Mouse (Mus musculus) MEL (cell line): ENCODE measurements around the gene Lnpk. TPM values are rescaled to one million over a fixed set of nuclear protein-coding genes. Genes with fewer than 3 reads are reported as not detected.

Source experiments
- DNase-seq: peaks from one replicate; pipeline ENCODE4 v3.0.0; 2011; ENCODE audit warnings: low read depth, low spot score
- H3K27ac ChIP-seq: 2 replicates; pipeline ENCODE4 v1.5.1; 2012; ENCODE audit warnings: low read depth, mild to moderate bottlenecking, control low read depth, low read length, moderate library complexity; ENCODE audit not compliant: control insufficient read depth
- H3K27me3 ChIP-seq, 2 experiments: fragments of 150-350 bp in 1 of 2; sonication (generic) in 1 of 2; 2 replicates each; pipeline ENCODE4 v1.6.1; 2012; ENCODE audit warnings: low read length in 2 of 2, mild to moderate bottlenecking in 2 of 2, improper control_type of control experiment in 1 of 2, moderate library complexity in 1 of 2; ENCODE audit not compliant: insufficient read depth in 2 of 2, control insufficient read depth in 1 of 2
- H3K36me3 ChIP-seq, 2 experiments: 2 replicates each; pipeline ENCODE4 v1.6.1; 2012 to 2014; ENCODE audit warnings: low read length in 2 of 2, improper control_type of control experiment in 1 of 2, inconsistent platforms in 1 of 2, mild to moderate bottlenecking in 1 of 2; ENCODE audit not compliant: insufficient read depth in 2 of 2, control insufficient read depth in 1 of 2
- H3K4me1 ChIP-seq, 2 experiments: fragments of 150-350 bp in 1 of 2; sonication (generic) in 1 of 2; 2 replicates each; pipeline ENCODE4 v1.6.1; 2012; ENCODE audit warnings: low read length in 2 of 2, improper control_type of control experiment in 1 of 2, mild to moderate bottlenecking in 1 of 2; ENCODE audit not compliant: insufficient read depth in 2 of 2, control insufficient read depth in 1 of 2
- H3K4me3 ChIP-seq, 2 experiments: fragments of 150-350 bp in 1 of 2; sonication (generic) in 1 of 2; 2 replicates each; pipeline ENCODE4 v1.5.1; 2012; ENCODE audit warnings: low read depth in 2 of 2, low read length in 2 of 2, mild to moderate bottlenecking in 2 of 2, moderate library complexity in 2 of 2, control low read depth in 1 of 2, improper control_type of control experiment in 1 of 2; ENCODE audit not compliant: control insufficient read depth in 1 of 2, insufficient read depth in 1 of 2
- H3K79me2 ChIP-seq: 2 replicates; pipeline ENCODE4 v1.6.1; 2012; ENCODE audit warnings: mild to moderate bottlenecking, low read length, moderate library complexity; ENCODE audit not compliant: control insufficient read depth, poor library complexity, insufficient read depth
- H3K9ac ChIP-seq: 2 replicates; pipeline ENCODE4 v1.6.1; 2012; ENCODE audit warnings: low read depth, mild to moderate bottlenecking, control low read depth, low read length, moderate library complexity; ENCODE audit not compliant: control insufficient read depth, poor library complexity, severe bottlenecking
- H3K9me3 ChIP-seq: fragments of 150-350 bp; sonication (generic); replicated peaks from 2 replicates; pipeline ENCODE4 v1.6.1; 2012; ENCODE audit warnings: mild to moderate bottlenecking, low read length, improper control_type of control experiment, moderate library complexity; ENCODE audit not compliant: insufficient read depth
- CHD2 ChIP-seq: IDR thresholded peaks from 2 replicates; pipeline ENCODE4 v1.6.1; 2011; ENCODE audit warnings: low read length, improper control_type of control experiment
- EP300 ChIP-seq, 2 experiments: IDR thresholded peaks; 2 replicates each; pipeline ENCODE4 v1.6.1; 2011; ENCODE audit warnings: improper control_type of control experiment in 2 of 2, low read length in 2 of 2, low read depth in 1 of 2, mild to moderate bottlenecking in 1 of 2
- ETS1 ChIP-seq: IDR thresholded peaks from 2 replicates; pipeline ENCODE4 v1.6.1; 2012; ENCODE audit warnings: low read depth, mild to moderate bottlenecking, inconsistent platforms, low read length, improper control_type of control experiment, moderate library complexity
- GATA1 ChIP-seq: IDR thresholded peaks from 2 replicates; pipeline ENCODE4 v1.6.1; 2011; ENCODE audit warnings: low read depth, low read length, improper control_type of control experiment
- JUND ChIP-seq: IDR thresholded peaks from 2 replicates; pipeline ENCODE4 v1.6.1; 2011; ENCODE audit warnings: low read depth, mild to moderate bottlenecking, improper control_type of control experiment, low read length
- KAT2A ChIP-seq: conservative IDR thresholded peaks from 2 replicates; pipeline ENCODE4 v1.6.1; 2012; ENCODE audit warnings: low read depth, low read length, improper control_type of control experiment, inconsistent platforms
- MEF2A ChIP-seq: IDR thresholded peaks from 2 replicates; pipeline ENCODE4 v1.6.1; 2014; ENCODE audit warnings: low read depth, mild to moderate bottlenecking, inconsistent platforms, low read length, improper control_type of control experiment; ENCODE audit not compliant: poor library complexity, insufficient replicate concordance, severe bottlenecking; ENCODE audit errors: extremely low read depth
- MXI1 ChIP-seq: IDR thresholded peaks from 2 replicates; pipeline ENCODE4 v1.6.1; 2011; ENCODE audit warnings: mild to moderate bottlenecking, low read depth, low read length, improper control_type of control experiment
- POLR2A ChIP-seq, 2 experiments: IDR thresholded peaks; 2 replicates each; pipeline ENCODE4 v1.6.1; 2011 to 2012; ENCODE audit warnings: low read length in 2 of 2, mild to moderate bottlenecking in 2 of 2, control low read depth in 1 of 2, improper control_type of control experiment in 1 of 2, low read depth in 1 of 2, moderate library complexity in 1 of 2; ENCODE audit not compliant: control insufficient read depth in 1 of 2, insufficient read depth in 1 of 2, poor library complexity in 1 of 2
- RCOR1 ChIP-seq: IDR thresholded peaks from 2 replicates; pipeline ENCODE4 v1.6.1; 2012; ENCODE audit warnings: low read depth, mild to moderate bottlenecking, inconsistent platforms, low read length, improper control_type of control experiment
- SIN3A ChIP-seq: IDR thresholded peaks from 2 replicates; pipeline ENCODE4 v1.6.1; 2012; ENCODE audit warnings: low read length, improper control_type of control experiment, inconsistent platforms
- SMC3 ChIP-seq: IDR thresholded peaks from 2 replicates; pipeline ENCODE4 v1.6.1; 2011; ENCODE audit warnings: low read depth, low read length, improper control_type of control experiment
- TCF12 ChIP-seq: IDR thresholded peaks from 2 replicates; pipeline ENCODE4 v1.6.1; 2014; ENCODE audit warnings: low read depth, mild to moderate bottlenecking, inconsistent platforms, low read length, improper control_type of control experiment, moderate library complexity
- ZNF384 ChIP-seq: IDR thresholded peaks from 2 replicates; pipeline ENCODE4 v1.6.1; 2012; ENCODE audit warnings: low read depth, mild to moderate bottlenecking, inconsistent platforms, low read length, improper control_type of control experiment
- polyA plus RNA-seq, 2 experiments: library from polyadenylated mRNA; stranded (reverse) in 1 of 2; unstranded in 1 of 2; fragments of >175 nt in 1 of 2; fragments of >200 nt in 1 of 2; gene quantifications; 2 replicates each; pipeline versions ENCODE4 v1.2.1 to v1.2.4; 2012; ENCODE audit warnings: low replicate concordance in 2 of 2, low read depth in 1 of 2; ENCODE audit not compliant: insufficient read length in 2 of 2, insufficient read depth in 1 of 2, missing spikeins in 1 of 2
- total RNA-seq: library from RNA; depleted of rRNA; stranded (reverse); fragments of 300-350 nt; gene quantifications from 2 replicates; pipeline ENCODE4 v1.2.3, GENCODE M21; 2012

The Lnpk gene
- total and polyA plus RNA-seq, 3 experiments = 35.5 to 36.1 TPM; not detected in 1

- Histone ChIP-seq H3K4me3 (no peak overlapping the region), H3K9ac (no peak overlapping the region), H3K27me3 (no peaks in the 10 kb centered on the region), H3K27ac (no peak overlapping the region), H3K4me1 (peaks cover 0 to 8% of the 10 kb centered on the region in 2 experiments; a peak in 2 of 4 replicates), H3K9me3 (no peaks in the 10 kb centered on the region), H3K79me2 (peaks cover 11% of the 10 kb centered on the region), H3K36me3 (peaks cover 7 to 29% of the 10 kb centered on the region in 2 experiments)
- DNase-seq = no peak
- TF ChIP-seq MXI1 = no peak
Measured at GRCm38 (mm10) chr2:74570390-74570789, 8.8 kb downstream of the Lnpk start.

DNA sequence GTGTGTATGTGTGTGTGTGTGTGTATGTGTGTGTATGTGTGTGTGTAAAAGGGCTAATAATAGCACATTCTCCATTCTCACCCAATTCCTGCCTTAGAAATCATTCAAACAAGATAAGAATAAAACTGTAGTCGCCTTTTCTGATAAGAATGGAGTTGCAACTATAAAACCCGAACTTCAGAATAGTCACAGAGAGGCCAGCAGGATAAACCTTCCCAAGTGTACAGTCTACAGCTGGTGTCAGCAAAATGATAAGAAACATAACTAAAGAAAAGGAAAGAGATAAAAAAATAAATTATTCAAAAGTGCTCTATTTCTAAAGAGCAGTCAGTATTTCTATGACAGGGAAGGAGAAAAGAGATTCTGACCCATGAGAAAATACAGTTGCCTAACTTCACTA is 19.4 kb downstream of the Lnpk start:
- H3K9me3 ChIP-seq = no peaks in the 10 kb centered on the region
- H3K27ac ChIP-seq = no peak overlapping the region
- no peaks in the 10 kb centered on the region for H3K27me3 ChIP-seq
- DNase-seq = peak; percentile 40
- H3K4me1 ChIP-seq = peaks cover 0 to 23% of the 10 kb centered on the region in 2 experiments; a peak in 2 of 4 replicates
- peaks cover 2% of the 10 kb centered on the region; the same call in 1 of the 2 replicates for H3K79me2 ChIP-seq
- no peak overlapping the region for H3K9ac ChIP-seq
- peaks cover 14 to 16% of the 10 kb centered on the region in 2 experiments for H3K36me3 ChIP-seq
- no peak for TF ChIP-seq SMC3
- no peak for TF ChIP-seq KAT2A
- TF ChIP-seq EP300 (IDR thresholded peaks at IDR 0.05; ENCODE audit: low read depth in 1 of 2, low read length in 2 of 2) = peak; percentile 48 to 54; a peak in 3 of 4 replicates
- TF ChIP-seq GATA1 = peak; percentile 80
- peak; percentile 37; the same call in 1 of the 2 replicates for TF ChIP-seq TCF12
- peak; percentile 21; the same call in 1 of the 2 replicates for TF ChIP-seq RCOR1
- TF ChIP-seq CHD2 = no peak
- TF ChIP-seq MEF2A = peak; percentile 80; the same call in 1 of the 2 replicates
- no peak for TF ChIP-seq JUND
- peak; percentile 90 for TF ChIP-seq ETS1
- no peak for TF ChIP-seq POLR2A (IDR thresholded peaks at IDR 0.05; ENCODE audit: control insufficient read depth in 1 of 2, insufficient read depth in 1 of 2, low read depth in 1 of 2, low read length in 2 of 2, poor library complexity in 1 of 2)
- TF ChIP-seq SIN3A = 0 out of 2 replicates have a peak, but pooled peaks have one; percentile 36
- H3K4me3 ChIP-seq = no peak overlapping the region

DNA sequence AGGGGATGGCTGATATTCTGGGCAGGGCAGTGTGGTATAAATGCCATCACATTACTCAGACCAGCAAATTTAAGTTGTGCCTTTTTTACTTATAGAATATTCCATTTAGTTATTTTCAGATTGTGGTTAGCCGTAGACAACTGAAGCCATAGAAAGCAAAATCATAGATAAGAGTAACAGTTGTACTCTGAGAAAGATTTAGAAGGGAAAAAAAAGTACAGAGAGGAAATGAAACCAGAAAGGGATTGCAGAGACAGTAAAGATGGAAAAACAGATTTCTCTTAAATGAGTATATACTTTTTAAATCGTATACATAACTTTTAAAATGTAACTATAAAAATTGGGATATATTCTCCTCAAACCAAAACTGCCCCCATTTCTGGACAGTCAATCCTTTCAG is 20.1 kb downstream of the Lnpk start:
- H3K27ac ChIP-seq = no peak overlapping the region
- H3K4me3 ChIP-seq = no peak overlapping the region
- no peaks in the 10 kb centered on the region for H3K9me3 ChIP-seq
- H3K4me1 ChIP-seq = peaks cover 0 to 23% of the 10 kb centered on the region in 2 experiments; a peak in 2 of 4 replicates
- peaks cover 14 to 21% of the 10 kb centered on the region in 2 experiments for H3K36me3 ChIP-seq
- peaks cover 2% of the 10 kb centered on the region; the same call in 1 of the 2 replicates for H3K79me2 ChIP-seq
- no peaks in the 10 kb centered on the region for H3K27me3 ChIP-seq
- no peak for DNase-seq
- no peak overlapping the region for H3K9ac ChIP-seq
- TF ChIP-seq GATA1 (0 out of 2 replicates have a peak, but pooled peaks have one; percentile 6), POLR2A (IDR thresholded peaks at IDR 0.05; ENCODE audit: control insufficient read depth in 1 of 2, insufficient read depth in 1 of 2, low read depth in 1 of 2, low read length in 2 of 2, poor library complexity in 1 of 2) (no peak), RCOR1 (peak; percentile 80), EP300 (IDR thresholded peaks at IDR 0.05; ENCODE audit: low read depth in 1 of 2, low read length in 2 of 2) (0 out of 4 replicates have a peak, but pooled peaks of 1 of the 2 experiments have one; percentile 9), ZNF384 (peak; percentile 50; the same call in 1 of the 2 replicates)
- TF ChIP-seq, all 39 proteins: peak for 4
